Mouse (Mus musculus) thymus, adult 2 months (tissue): ENCODE data around the gene Rpl27. TPM values are rescaled to one million over a fixed set of nuclear protein-coding genes. Genes with fewer than 3 reads are reported as not detected.

Experiments used
- DNase-seq: peaks from one replicate; pipeline ENCODE4 v3.0.0; 2021
- H3K27ac ChIP-seq: fragments of 200-500 bp; 2 replicates; pipeline ENCODE4 v1.5.1; 2012; ENCODE audit warnings: low read length, control low read depth; ENCODE audit not compliant: control insufficient read depth, insufficient read depth
- H3K27me3 ChIP-seq: fragments of 200-500 bp; 2 replicates; pipeline ENCODE4 v1.6.1; 2012; ENCODE audit warnings: mild to moderate bottlenecking, low read length, moderate library complexity, mixed read lengths; ENCODE audit not compliant: control insufficient read depth, insufficient read depth
- H3K36me3 ChIP-seq: fragments of 200-500 bp; 2 replicates; pipeline ENCODE4 v1.6.1; 2012; ENCODE audit warnings: mild to moderate bottlenecking, low read length, moderate library complexity; ENCODE audit not compliant: control insufficient read depth, insufficient read depth
- H3K4me1 ChIP-seq: fragments of 200-500 bp; replicated peaks from 2 replicates; pipeline ENCODE4 v1.6.1; 2012; ENCODE audit warnings: low read length; ENCODE audit not compliant: control insufficient read depth, insufficient read depth
- H3K4me3 ChIP-seq: fragments of 200-500 bp; 2 replicates; pipeline ENCODE4 v1.5.1; 2012; ENCODE audit warnings: mild to moderate bottlenecking, low read length, control low read depth, moderate library complexity; ENCODE audit not compliant: control insufficient read depth, insufficient read depth
- CTCF ChIP-seq: fragments of 200-500 bp; IDR thresholded peaks from 2 replicates; pipeline ENCODE4 v1.5.1; 2012; ENCODE audit warnings: mild to moderate bottlenecking, control low read depth, low read length, moderate library complexity, borderline replicate concordance; ENCODE audit not compliant: control insufficient read depth, poor library complexity, insufficient read depth; ENCODE audit errors: extremely low read depth
- POLR2A ChIP-seq: fragments of 200-500 bp; IDR thresholded peaks from 2 replicates; pipeline ENCODE4 v1.6.1; 2012; ENCODE audit warnings: mild to moderate bottlenecking, low read length, control low read depth, moderate library complexity; ENCODE audit not compliant: control insufficient read depth, poor library complexity, insufficient read depth; ENCODE audit errors: extremely low read depth
- WGBS: fragments of 180-500 bp; shearing (Covaris S2); methylation state at CpG from one replicate; pipeline ENCODE4 v1.1.7; 2018; 5-methylcytosine and 5-hydroxymethylcytosine counted together
- polyA plus RNA-seq: library from polyadenylated mRNA; depleted of rRNA; stranded (reverse); fragments of >200 nt; gene quantifications from 2 replicates; pipeline ENCODE4 v1.2.3, GENCODE M21; 2012; rRNA removed

Rpl27 gene
- polyA plus RNA-seq, 1 experiment = 730 TPM

DNA sequence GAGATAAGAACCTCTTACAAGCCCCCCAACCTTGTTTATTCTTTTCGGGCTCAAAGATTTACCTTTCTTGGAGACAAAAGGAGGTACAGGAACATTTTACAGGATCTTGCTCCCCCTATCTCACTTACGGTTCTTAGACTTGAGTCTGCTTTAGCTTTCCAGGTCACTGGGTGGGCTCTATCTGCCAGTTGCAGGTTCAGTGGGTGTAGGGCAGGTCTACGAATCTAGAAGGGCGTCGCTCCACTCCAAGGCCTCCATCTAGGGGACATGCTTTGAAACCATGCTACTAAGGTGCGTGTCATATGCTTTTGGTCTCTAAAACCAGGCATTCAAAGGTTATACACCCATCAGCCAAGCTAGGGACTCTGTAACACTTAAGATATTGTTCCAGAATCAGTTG, 42.1 kb downstream of the Rpl27 start:
- no peaks in the 10 kb centered on the region for H3K4me1 ChIP-seq
- no peak overlapping the region for H3K27ac ChIP-seq
- no peaks in the 10 kb centered on the region for H3K27me3 ChIP-seq
- WGBS = 93% methylated on average over 6 of the region's 6 CpGs
- H3K4me3 ChIP-seq = no peak overlapping the region
- TF ChIP-seq POLR2A (no peak), CTCF (no peak)
- H3K36me3 ChIP-seq = peaks cover 12% of the 10 kb centered on the region
- no peak for DNase-seq

DNA sequence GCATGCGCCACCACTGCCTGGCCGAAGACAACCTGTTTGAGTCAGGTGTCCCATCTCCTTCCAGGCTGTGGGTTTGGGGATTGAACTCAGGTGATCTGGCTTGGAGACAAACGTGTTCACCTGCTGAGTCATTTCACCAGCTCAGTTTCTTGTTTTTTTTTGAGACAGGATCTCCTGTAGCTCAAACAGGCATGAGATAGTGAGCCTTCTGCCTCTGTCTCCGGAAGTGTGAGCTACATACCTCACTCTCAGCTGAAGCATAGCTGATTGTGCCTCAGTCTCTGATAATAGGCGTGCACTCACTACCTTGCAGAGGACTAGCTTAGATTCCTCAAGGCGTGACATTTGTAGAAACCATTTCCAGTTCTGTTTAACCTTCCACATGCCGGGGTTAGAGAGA, 42.7 kb downstream of the Rpl27 start:
- Histone ChIP-seq H3K4me3 (no peak overlapping the region), H3K27me3 (no peaks in the 10 kb centered on the region), H3K27ac (no peak overlapping the region), H3K4me1 (no peaks in the 10 kb centered on the region), H3K36me3 (peaks cover 14% of the 10 kb centered on the region)
- no peak for DNase-seq
- 86% methylated on average over 7 of the region's 7 CpGs for WGBS
- TF ChIP-seq CTCF (no peak), POLR2A (no peak)

DNA sequence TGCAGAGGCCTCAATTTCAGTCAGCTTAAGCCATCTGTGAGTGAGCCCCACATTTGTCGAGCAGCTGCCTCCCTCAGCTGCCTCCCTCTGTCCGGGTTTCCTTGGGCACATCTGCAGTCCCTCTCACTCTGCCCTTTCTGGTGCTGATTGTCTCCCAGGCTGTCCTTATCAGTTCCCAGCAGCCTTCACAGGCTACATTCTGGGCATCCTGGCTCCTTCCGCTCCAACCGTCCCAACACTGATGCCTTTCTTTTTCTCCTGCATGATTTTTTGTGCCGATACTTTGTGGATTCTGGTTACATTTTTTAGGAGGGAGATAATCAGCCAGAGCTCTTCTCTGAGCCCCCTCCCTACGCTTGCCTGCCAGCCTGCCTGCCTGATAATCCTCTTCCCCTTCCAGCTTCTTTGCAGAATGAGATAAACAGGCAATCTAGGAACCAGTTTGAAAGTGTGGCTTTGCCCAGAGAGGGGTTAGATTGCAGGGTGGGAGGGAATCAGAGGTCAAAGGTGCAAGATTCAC, 43.5 kb downstream of the Rpl27 start:
- Histone ChIP-seq H3K27ac (no peak overlapping the region), H3K36me3 (peaks cover 17% of the 10 kb centered on the region), H3K4me3 (no peak overlapping the region), H3K4me1 (no peaks in the 10 kb centered on the region), H3K27me3 (no peaks in the 10 kb centered on the region)
- no peak for DNase-seq
- TF ChIP-seq POLR2A (no peak), CTCF (no peak)
- 89% methylated on average over 6 of the region's 6 CpGs for WGBS

DNA sequence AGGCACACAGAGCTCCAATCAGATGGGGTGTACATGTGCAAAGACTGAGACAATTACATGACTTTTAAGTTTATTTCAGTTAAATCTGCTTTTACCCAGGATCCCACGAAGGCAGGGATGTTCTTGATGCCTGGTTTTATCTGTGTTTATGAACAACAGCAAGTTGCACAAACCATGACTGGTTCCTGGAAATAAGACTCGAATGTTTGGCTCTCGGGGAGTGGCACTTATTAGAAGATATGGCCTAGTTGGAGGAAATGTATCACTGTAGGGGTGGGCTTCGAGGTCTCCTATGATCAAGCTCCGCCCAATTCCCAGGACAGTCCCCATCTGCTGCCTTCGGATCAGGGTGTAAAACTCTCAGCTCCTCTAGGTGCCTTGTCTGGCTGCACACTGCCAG, 44.0 kb downstream of the Rpl27 start:
- Histone ChIP-seq H3K36me3 (peaks cover 17% of the 10 kb centered on the region), H3K27ac (no peak overlapping the region), H3K27me3 (no peaks in the 10 kb centered on the region), H3K4me3 (no peak overlapping the region), H3K4me1 (no peaks in the 10 kb centered on the region)
- TF ChIP-seq CTCF = no peak
- no peak for TF ChIP-seq POLR2A
- WGBS = 92% methylated on average over 6 of the region's 6 CpGs
- no peak for DNase-seq

Other genes with a start within 250 kb of the Rpl27 start
- gene Ezh1, start 215.8 kb upstream of the Rpl27 start, polyA plus RNA-seq = 38.8 and 43.3 TPM in 2 replicates
- gene Ramp2, start 196.3 kb upstream of the Rpl27 start, polyA plus RNA-seq = 13.5 and 20.5 TPM in 2 replicates
- gene Vps25, start 188.6 kb upstream of the Rpl27 start, polyA plus RNA-seq = 88.3 and 92.6 TPM in 2 replicates
- gene Wnk4, start 181.7 kb upstream of the Rpl27 start, polyA plus RNA-seq = 1.2 TPM in 2 replicates
- 0.71 and 0.84 TPM in 2 replicates for gene Cntd1, start 163.3 kb upstream of the Rpl27 start, polyA plus RNA-seq
- 245 and 273 TPM in 2 replicates for gene Coa3, start 163.2 kb upstream of the Rpl27 start, polyA plus RNA-seq
- 176 and 192 TPM in 2 replicates for gene Becn1, start 140.0 kb upstream of the Rpl27 start, polyA plus RNA-seq
- gene Psme3, start 126.1 kb upstream of the Rpl27 start, polyA plus RNA-seq = 103 and 106 TPM in 2 replicates
- gene Aoc2, start 117.2 kb upstream of the Rpl27 start, polyA plus RNA-seq = 14.6 and 16.2 TPM in 2 replicates
- 11.8 and 12.1 TPM in 2 replicates for gene Aoc3, start 111.7 kb upstream of the Rpl27 start, polyA plus RNA-seq
- 0.15 and 0.37 TPM in 2 replicates for gene G6pc, start 74.7 kb upstream of the Rpl27 start, polyA plus RNA-seq
- 33.4 and 37.2 TPM in 2 replicates for gene Aarsd1, start 24.7 kb upstream of the Rpl27 start, polyA plus RNA-seq
- 0.49 TPM in 1 of 2 replicates, not detected in the other for gene Gm27029, start 17.5 kb upstream of the Rpl27 start, polyA plus RNA-seq
- 27.4 and 28.5 TPM in 2 replicates for gene Rundc1, start 17.2 kb upstream of the Rpl27 start, polyA plus RNA-seq
- gene Ptges3l, start 17.0 kb upstream of the Rpl27 start, polyA plus RNA-seq = 1.3 and 3.1 TPM in 2 replicates
- gene Ifi35, start 6.1 kb downstream of the Rpl27 start, polyA plus RNA-seq = 63.6 and 83.6 TPM in 2 replicates
- 3.5 and 4.3 TPM in 2 replicates for gene Rnd2, start 22.7 kb downstream of the Rpl27 start, polyA plus RNA-seq
- 67.9 and 73.6 TPM in 2 replicates for gene Vat1, start 23.9 kb downstream of the Rpl27 start, polyA plus RNA-seq
- gene Brca1, start 109.7 kb downstream of the Rpl27 start, polyA plus RNA-seq = 4.3 and 6.0 TPM in 2 replicates
- gene Nbr1, start 109.9 kb downstream of the Rpl27 start, polyA plus RNA-seq = 142 and 145 TPM in 2 replicates
- gene Tmem106a, start 139.9 kb downstream of the Rpl27 start, polyA plus RNA-seq = 29.5 and 37.1 TPM in 2 replicates
- gene Gm11634, start 157.0 kb downstream of the Rpl27 start, polyA plus RNA-seq = not detected in 2 replicates
- gene Rdm1, start 184.9 kb downstream of the Rpl27 start, polyA plus RNA-seq = 36.5 and 39.2 TPM in 2 replicates
- 4.1 and 5.0 TPM in 2 replicates for gene Arl4d, start 223.2 kb downstream of the Rpl27 start, polyA plus RNA-seq